Mouse (Mus musculus) lung, embryonic 14.5 days (tissue): ENCODE measurements around the gene Ecpas. TPM values are rescaled to one million over a fixed set of nuclear protein-coding genes. Genes with fewer than 3 reads are reported as not detected.

Experiments used
- ATAC-seq: fragments of 200-750 bp; cut with Nextera tagmentation; 2 replicates; pipeline ENCODE4 v1.8.0; 2017; ENCODE audit warnings: mild to moderate bottlenecking, moderate TSS enrichment, moderate library complexity; ENCODE audit not compliant: insufficient read depth
- DNase-seq: peaks from one replicate; pipeline ENCODE4 v3.0.0-alpha.2; 2015
- H3K27ac ChIP-seq: fragments of 300-500 bp; sonication (generic); 2 replicates; pipeline ENCODE4 v1.5.1; 2014; ENCODE audit warnings: low read depth, mild to moderate bottlenecking, moderate library complexity
- H3K27me3 ChIP-seq: fragments of 300-500 bp; sonication (generic); 2 replicates; pipeline ENCODE4 v1.6.1; 2014; ENCODE audit warnings: low read length, control low read depth; ENCODE audit not compliant: insufficient read depth
- H3K36me3 ChIP-seq: fragments of 300-500 bp; sonication (generic); 2 replicates; pipeline ENCODE4 v1.6.1; 2014; ENCODE audit warnings: control low read depth; ENCODE audit not compliant: insufficient read depth
- H3K4me1 ChIP-seq: fragments of 300-500 bp; sonication (generic); 2 replicates; pipeline ENCODE4 v1.6.1; 2014; ENCODE audit warnings: antibody characterized with exemption, control low read depth; ENCODE audit not compliant: insufficient read depth
- H3K4me2 ChIP-seq: fragments of 300-500 bp; sonication (generic); 2 replicates; pipeline ENCODE4 v1.6.1; 2014; ENCODE audit warnings: mild to moderate bottlenecking
- H3K4me3 ChIP-seq: fragments of 300-500 bp; sonication (generic); 2 replicates; pipeline ENCODE4 v1.5.1; 2014; ENCODE audit warnings: low read depth, low read length
- H3K9ac ChIP-seq: fragments of 300-500 bp; sonication (generic); 2 replicates; pipeline ENCODE4 v1.6.1; 2014
- H3K9me3 ChIP-seq: fragments of 300-500 bp; sonication (generic); 2 replicates; pipeline ENCODE4 v1.6.1; 2016; ENCODE audit warnings: low read depth, low read length, control low read depth
- CTCF ChIP-seq: IDR thresholded peaks from 2 replicates; pipeline ENCODE4 v1.5.1; 2016; ENCODE audit warnings: antibody characterized with exemption, low read depth
- WGBS: fragments of 180-500 bp; shearing (Covaris S2); extraction: QIAGEN DNeasy Blood & Tissue Kit; methylation state at CpG from one replicate; pipeline ENCODE4 v1.1.7; 2014; 5-methylcytosine and 5-hydroxymethylcytosine counted together
- polyA plus RNA-seq: library from polyadenylated mRNA; unstranded; fragments of >200 nt; fragmentation: Nextera tagmentation; extraction: Ambion mirVana; gene quantifications from 2 replicates; pipeline ENCODE4 v1.2.1, GENCODE M21; 2014

Ecpas gene
- polyA plus RNA-seq, 1 experiment from 2014 or later: 41.1 TPM

GRCm38 (mm10) chr4:58942942-58943341 is 30.4 kb upstream of the Ecpas start:
- ATAC-seq (0 out of 2 replicates have a peak, but pooled peaks have one; percentile 13), DNase-seq (no peak)
- H3K4me2 ChIP-seq: peak overlapping the region; percentile 90
- H3K4me3 ChIP-seq: peak overlapping the region; percentile 65
- peak overlapping the region; percentile 57; the same call in 1 of the 2 replicates for H3K9ac ChIP-seq
- H3K9me3 ChIP-seq: no peaks in the 10 kb centered on the region
- no peaks in the 10 kb centered on the region for H3K4me1 ChIP-seq
- H3K36me3 ChIP-seq: no peaks in the 10 kb centered on the region
- no peak overlapping the region for H3K27ac ChIP-seq
- H3K27me3 ChIP-seq: 0 out of 2 replicates have a peak, but pooled peaks cover 5% of the 10 kb centered on the region
- 77% methylated on average over 4 of the region's 4 CpGs for WGBS
- no peak for TF ChIP-seq CTCF

DNA sequence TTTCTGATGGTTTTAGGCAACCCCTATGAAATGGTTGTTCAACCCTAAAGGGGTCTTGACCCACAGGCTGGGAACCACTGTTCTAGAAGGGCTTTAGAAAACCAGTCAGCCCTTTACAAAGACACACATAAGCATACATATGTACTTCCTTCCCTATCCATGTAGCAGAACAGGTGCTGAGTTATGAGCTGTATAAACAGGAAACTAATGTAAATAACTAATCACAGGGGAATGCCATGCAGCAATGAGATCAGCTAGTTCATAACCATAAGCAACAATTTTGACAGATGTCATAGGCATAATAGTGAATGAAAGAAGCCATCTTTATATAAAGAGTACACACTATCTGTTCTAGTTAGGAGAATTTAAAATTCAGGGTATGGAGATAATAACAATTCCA is 29.1 kb upstream of the Ecpas start:
- Histone ChIP-seq H3K4me3 (no peak overlapping the region), H3K9me3 (no peaks in the 10 kb centered on the region), H3K36me3 (no peaks in the 10 kb centered on the region), H3K4me1 (no peaks in the 10 kb centered on the region), H3K27me3 (0 out of 2 replicates have a peak, but pooled peaks cover 5% of the 10 kb centered on the region), H3K4me2 (no peak overlapping the region), H3K9ac (no peak overlapping the region), H3K27ac (no peak overlapping the region)
- ATAC-seq: no peak
- no peak for TF ChIP-seq CTCF
- no peak for DNase-seq

DNA sequence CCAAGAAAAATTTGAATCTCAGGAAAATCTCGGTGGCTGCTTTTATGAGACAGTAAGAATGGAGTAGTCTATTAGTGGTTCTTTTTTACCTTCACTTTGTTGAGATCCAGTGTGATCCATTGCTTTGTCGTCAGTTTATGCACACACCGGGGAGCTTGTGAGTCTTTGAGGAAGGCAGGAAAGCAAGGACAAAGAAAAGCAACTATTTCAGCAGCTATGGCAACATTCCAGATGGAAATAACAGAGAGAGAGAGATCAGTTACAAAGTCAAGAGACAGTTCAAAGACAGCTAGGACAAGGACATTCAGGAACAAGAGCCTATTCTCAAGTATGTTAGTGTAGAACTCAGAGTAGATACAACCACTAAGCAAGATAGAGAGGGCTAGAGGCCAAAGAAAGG is 23.3 kb upstream of the Ecpas start:
- Histone ChIP-seq H3K9ac (no peak overlapping the region), H3K4me1 (no peaks in the 10 kb centered on the region), H3K4me2 (no peak overlapping the region), H3K27ac (no peak overlapping the region), H3K36me3 (no peaks in the 10 kb centered on the region), H3K9me3 (no peaks in the 10 kb centered on the region), H3K27me3 (no peaks in the 10 kb centered on the region), H3K4me3 (no peak overlapping the region)
- 59% methylated on average over 3 of the region's 3 CpGs for WGBS
- ATAC-seq (no peak), DNase-seq (no peak)
- TF ChIP-seq CTCF: no peak

GRCm38 (mm10) chr4:58934746-58935476 is 22.4 kb upstream of the Ecpas start:
- H3K4me1 ChIP-seq: no peaks in the 10 kb centered on the region
- H3K4me3 ChIP-seq: no peak overlapping the region
- TF ChIP-seq CTCF: peak; percentile 56
- H3K4me2 ChIP-seq: peak overlapping the region; percentile 29; the same call in 1 of the 2 replicates
- H3K9me3 ChIP-seq: no peaks in the 10 kb centered on the region
- H3K27ac ChIP-seq: no peak overlapping the region
- H3K27me3 ChIP-seq: no peaks in the 10 kb centered on the region
- WGBS: 25% methylated on average over 15 of the region's 15 CpGs
- H3K36me3 ChIP-seq: no peaks in the 10 kb centered on the region
- peak; percentile 90; the same call in 1 of the 2 replicates for ATAC-seq
- peak; percentile 76 for DNase-seq
- no peak overlapping the region for H3K9ac ChIP-seq

DNA sequence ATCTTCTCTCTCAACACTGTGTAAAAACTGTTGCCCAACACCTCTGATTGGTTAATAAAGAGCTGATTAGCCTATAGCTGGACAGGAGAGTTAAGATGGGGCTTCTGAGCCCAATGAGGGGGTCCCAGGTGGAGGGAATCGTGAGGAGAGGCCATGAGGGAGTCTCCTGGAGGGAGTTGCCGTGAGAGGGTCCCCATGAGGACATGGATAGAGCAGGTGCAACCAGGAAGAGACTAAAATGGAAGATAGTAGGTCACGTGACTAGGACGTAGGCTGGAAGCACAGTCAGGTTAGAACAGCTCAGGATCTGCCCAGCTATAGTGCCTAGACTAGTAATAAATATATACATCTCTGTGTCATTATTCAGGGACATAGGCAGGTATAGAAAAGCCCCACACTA is 21.8 kb upstream of the Ecpas start:
- Histone ChIP-seq H3K36me3 (no peaks in the 10 kb centered on the region), H3K27ac (no peak overlapping the region), H3K27me3 (no peaks in the 10 kb centered on the region), H3K4me1 (no peaks in the 10 kb centered on the region), H3K4me2 (no peak overlapping the region), H3K9me3 (no peaks in the 10 kb centered on the region), H3K4me3 (no peak overlapping the region), H3K9ac (no peak overlapping the region)
- DNase-seq (no peak), ATAC-seq (no peak)
- WGBS: 73% methylated on average over 4 of the region's 4 CpGs
- no peak for TF ChIP-seq CTCF

GRCm38 (mm10) chr4:58932541-58932940 is 20.0 kb upstream of the Ecpas start:
- H3K4me2 ChIP-seq: no peak overlapping the region
- 76% methylated on average over 6 of the region's 6 CpGs for WGBS
- H3K27ac ChIP-seq: no peak overlapping the region
- no peak overlapping the region for H3K9ac ChIP-seq
- H3K4me1 ChIP-seq: no peaks in the 10 kb centered on the region
- no peaks in the 10 kb centered on the region for H3K9me3 ChIP-seq
- DNase-seq (no peak), ATAC-seq (no peak)
- no peak overlapping the region for H3K4me3 ChIP-seq
- no peak for TF ChIP-seq CTCF
- H3K27me3 ChIP-seq: no peaks in the 10 kb centered on the region
- H3K36me3 ChIP-seq: no peaks in the 10 kb centered on the region

DNA sequence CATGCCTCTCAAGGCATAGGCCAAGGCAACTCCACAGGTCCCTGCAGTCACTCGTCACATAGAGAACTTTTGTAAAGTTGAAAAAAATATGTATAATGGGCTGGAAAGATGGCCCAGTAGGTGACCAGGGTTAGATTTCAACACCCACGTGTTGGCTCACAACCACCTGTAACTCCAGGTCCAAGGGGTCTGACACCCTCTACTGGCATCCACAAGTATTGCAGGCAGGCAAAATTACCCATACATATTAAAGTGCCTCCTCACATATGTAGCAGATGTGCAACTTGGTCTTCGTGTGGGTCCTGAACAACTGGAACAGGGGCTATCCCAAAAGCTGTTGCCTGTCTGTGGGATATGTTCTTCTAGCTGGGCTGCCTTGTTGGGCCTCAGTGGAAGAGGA is 15.1 kb upstream of the Ecpas start:
- Histone ChIP-seq H3K4me3 (no peak overlapping the region), H3K9ac (no peak overlapping the region), H3K36me3 (no peaks in the 10 kb centered on the region), H3K4me1 (no peaks in the 10 kb centered on the region), H3K27ac (no peak overlapping the region), H3K27me3 (no peaks in the 10 kb centered on the region), H3K4me2 (no peak overlapping the region), H3K9me3 (no peaks in the 10 kb centered on the region)
- no peak for DNase-seq
- no peak for ATAC-seq
- TF ChIP-seq CTCF: peak; percentile 45
- 68% methylated on average over 3 of the region's 3 CpGs for WGBS
